Comparison of ENCODE assay signal across 12 mouse cellular contexts in genomic region chr5:103364791-103365699, GRCm38 (mm10). TPM values are rescaled to one million over a fixed set of nuclear protein-coding genes. Genes with fewer than 3 reads are reported as not detected.
A peak's percentile ranks its signal among the peaks of the same experiment; 100 is the strongest.
DNase-seq lines count a peak whose midpoint lies in the region; ATAC-seq and TF ChIP-seq lines count a peak whose summit lies in the region.
"Had no signal": no experiment of that assay in that cellular context is flagged by ENCODE, and none has a peak within 500 bp of the region (broad histone marks: within the 10 kb centered on the region; RNA-seq: fewer than 3 reads in every experiment).

No protein-coding gene starts in this region.

- peaks cover 5% of the 10 kb centered on the region for H3K27me3 ChIP-seq in heart, embryonic 11.5 days (ENCODE audit: control insufficient read depth, insufficient read depth, low read length)
- H3K27me3 ChIP-seq in kidney, embryonic 14.5 days (ENCODE audit: control insufficient read depth, insufficient read depth, low read length): no peaks in the 10 kb centered on the region
- H3K27me3 ChIP-seq: neural tube, embryonic 13.5 days had no signal

- peak overlapping the region; percentile 32 for H3K4me2 ChIP-seq in heart, embryonic 11.5 days
- H3K4me2 ChIP-seq in kidney, embryonic 14.5 days (replicated peaks; ENCODE audit: low read depth, low read length): no peak overlapping the region
- H3K4me2 ChIP-seq: embryonic facial prominence, embryonic 13.5 days; neural tube, embryonic 13.5 days had no signal

- 70% methylated on average over 21 of the region's 21 CpGs for WGBS in heart, embryonic 11.5 days (ENCODE audit: insufficient replicate concordance)
- 77% methylated on average over 21 of the region's 21 CpGs for WGBS in kidney, embryonic 14.5 days

- no peak for TF ChIP-seq POLR2A in brain, embryonic 14.5 days (IDR thresholded peaks at IDR 0.05; ENCODE audit: borderline replicate concordance, extremely low read depth, insufficient read depth, insufficient read length, poor library complexity, severe bottlenecking)

- no peak overlapping the region for H3K4me3 ChIP-seq in heart, embryonic 11.5 days (ENCODE audit: low read depth, low read length)
- H3K4me3 ChIP-seq in kidney, embryonic 14.5 days (ENCODE audit: low read length): no peak overlapping the region
- H3K4me3 ChIP-seq: embryonic facial prominence, embryonic 13.5 days; neural tube, embryonic 13.5 days had no signal

- no peak overlapping the region for H3K9ac ChIP-seq in heart, embryonic 11.5 days (ENCODE audit: low read depth, low read length)
- H3K9ac ChIP-seq in kidney, embryonic 14.5 days (ENCODE audit: low read depth, low read length): no peak overlapping the region
- H3K9ac ChIP-seq: embryonic facial prominence, embryonic 13.5 days; neural tube, embryonic 13.5 days had no signal

- peaks cover 5% of the 10 kb centered on the region; the same call in 1 of the 2 replicates for H3K4me1 ChIP-seq in heart, embryonic 11.5 days (ENCODE audit: control insufficient read depth, insufficient read depth, low read length)
- H3K4me1 ChIP-seq in kidney, embryonic 14.5 days (ENCODE audit: control insufficient read depth, insufficient read depth, low read length): peaks cover 5% of the 10 kb centered on the region; the same call in 1 of the 2 replicates
- H3K4me1 ChIP-seq: neural tube, embryonic 13.5 days had no signal

- no peak for DNase-seq in heart, postnatal 14 days
- DNase-seq in brain, embryonic 14.5 days (ENCODE audit: low read depth): peak; percentile 78
- DNase-seq in lung, postnatal 25 days (ENCODE audit: low spot score): peak; percentile 67
- no peak for DNase-seq in adrenal gland, postnatal 10 days
- DNase-seq in embryo, embryonic 10.5 days (ENCODE audit: low spot score): no peak
- no peak for DNase-seq in ovary, postnatal 10 days (ENCODE audit: low spot score)
- DNase-seq: gastrocnemius, postnatal 25 days; spleen, adult 18-20 months had no signal

- H3K9me3 ChIP-seq in heart, embryonic 11.5 days (replicated peaks; ENCODE audit: control insufficient read depth, low read length): peaks cover 3% of the 10 kb centered on the region; the same call in 1 of the 2 replicates
- no peaks in the 10 kb centered on the region for H3K9me3 ChIP-seq in kidney, embryonic 14.5 days (ENCODE audit: control insufficient read depth, low read length)
- H3K9me3 ChIP-seq: embryonic facial prominence, embryonic 13.5 days; neural tube, embryonic 13.5 days had no signal

- no peak; the same call in 1 of the 2 replicates for ATAC-seq in heart, embryonic 11.5 days (replicated peaks; ENCODE audit: insufficient number of reproducible peaks, low FRiP score, low TSS enrichment)
- ATAC-seq in kidney, embryonic 14.5 days (ENCODE audit: low FRiP score, low TSS enrichment): peak; percentile 69

- no peaks in the 10 kb centered on the region for H3K36me3 ChIP-seq in heart, embryonic 11.5 days (ENCODE audit: control insufficient read depth, insufficient read depth, low read length)
- no peaks in the 10 kb centered on the region for H3K36me3 ChIP-seq in kidney, embryonic 14.5 days (ENCODE audit: control insufficient read depth, insufficient read depth, low read length)
- H3K36me3 ChIP-seq: embryonic facial prominence, embryonic 13.5 days; neural tube, embryonic 13.5 days had no signal

- no peak overlapping the region for H3K27ac ChIP-seq in heart, embryonic 11.5 days (ENCODE audit: low read depth, low read length)
- peak overlapping the region; percentile 20; the same call in 1 of the 2 replicates for H3K27ac ChIP-seq in kidney, embryonic 14.5 days (ENCODE audit: low read depth, low read length)
- H3K27ac ChIP-seq: embryonic facial prominence, embryonic 13.5 days; neural tube, embryonic 13.5 days had no signal

- no peak for TF ChIP-seq CTCF in brain, embryonic 14.5 days (IDR thresholded peaks at IDR 0.05; ENCODE audit: borderline replicate concordance, extremely low read depth, insufficient read depth, insufficient read length)

- intact Hi-C loops in heart, postnatal 14 days (cut with DNase I): no loop called here

RNA-seq across cellular contexts. Expression of gene Ptpn13, which starts 59.9 kb away (rescaled TPM):
- polyA plus RNA-seq in heart, embryonic 11.5 days (2014; fragmentation: Nextera tagmentation; extraction: Ambion mirVana): 10.8 and 12.3 TPM in 2 replicates
- total RNA-seq in heart, postnatal 14 days (2021): 10 to 100 TPM in 1 of 2 experiments, 1 to 10 TPM in 1; 8.5 to 10.7 TPM
- 13.0 and 15.9 TPM in 2 replicates for polyA plus RNA-seq in brain, embryonic 14.5 days (2012; rRNA removed)
- 21.9 and 42.5 TPM in 2 replicates for polyA plus RNA-seq in kidney, embryonic 14.5 days (2014; fragmentation: Nextera tagmentation; extraction: Ambion mirVana)
- 10 to 100 TPM; 16.3 to 17.4 TPM for total RNA-seq in adrenal gland, postnatal 10 days (2021)

Comparison
In these comparisons a context has a peak if more than half of its experiments do, and no peak if none do; other contexts are left out.
1. DNase-seq: peak in brain, embryonic 14.5 days (single experiment) and lung, postnatal 25 days (single experiment); none in heart, postnatal 14 days (0 of 2), adrenal gland, postnatal 10 days (single experiment), embryo, embryonic 10.5 days (single experiment) and ovary, postnatal 10 days (single experiment).